Mouse (Mus musculus) lung, postnatal 25 days (tissue): ENCODE measurements around the gene Il16.

ENCODE experiments used
- DNase-seq: peaks from one replicate; pipeline ENCODE4 v3.0.0; 2022; ENCODE audit warnings: low spot score

The Il16 gene

GRCm38 (mm10) chr7:83643581-83643980 lies 101.9 kb downstream of the Il16 start:
- no peak for DNase-seq

- DNase-seq, result no peak
These were observed 104.4 kb downstream of the Il16 start for GRCm38 (mm10) chr7:83641163-83641562.

- DNase-seq, result no peak
These were observed 104.9 kb downstream of the Il16 start for GRCm38 (mm10) chr7:83640581-83640980.

- DNase-seq, result no peak
These were observed 106.4 kb downstream of the Il16 start for GRCm38 (mm10) chr7:83639084-83639483.

GRCm38 (mm10) chr7:83637781-83638583 lies 107.5 kb downstream of the Il16 start:
- DNase-seq, result no peak

- DNase-seq, result no peak
These were observed 109.1 kb downstream of the Il16 start for GRCm38 (mm10) chr7:83636425-83636824.

GRCm38 (mm10) chr7:83635726-83636125 lies 109.8 kb downstream of the Il16 start:
- DNase-seq, result no peak

GRCm38 (mm10) chr7:83633856-83634255 lies 111.7 kb downstream of the Il16 start:
- DNase-seq, result no peak

- DNase-seq, result no peak
These were observed 112.8 kb downstream of the Il16 start for GRCm38 (mm10) chr7:83632682-83633120.

- peak; percentile 95 for DNase-seq
These were observed 113.5 kb downstream of the Il16 start, which contains the start of gene Stard5 for GRCm38 (mm10) chr7:83631828-83632681. TSS of gene Stard5 (plus strand) at chr7:83631959.

- DNase-seq, result no peak
These were observed 114.3 kb downstream of the Il16 start for GRCm38 (mm10) chr7:83631073-83631827.

GRCm38 (mm10) chr7:83627369-83627768 lies 118.2 kb downstream of the Il16 start:
- no peak for DNase-seq

GRCm38 (mm10) chr7:83626557-83627257 lies 118.8 kb downstream of the Il16 start:
- no peak for DNase-seq

GRCm38 (mm10) chr7:83624065-83624464 lies 121.5 kb downstream of the Il16 start:
- DNase-seq, result no peak

- no peak for DNase-seq
These were observed 122.9 kb downstream of the Il16 start for GRCm38 (mm10) chr7:83622582-83622981.

- DNase-seq, result no peak
These were observed 126.8 kb downstream of the Il16 start for GRCm38 (mm10) chr7:83618709-83619108.

- no peak for DNase-seq
These were observed 129.3 kb downstream of the Il16 start for GRCm38 (mm10) chr7:83616268-83616667.

- no peak for DNase-seq
These were observed 129.7 kb downstream of the Il16 start for GRCm38 (mm10) chr7:83615815-83616214.

GRCm38 (mm10) chr7:83615272-83615671 lies 130.3 kb downstream of the Il16 start:
- DNase-seq, result no peak

- no peak for DNase-seq
These were observed 133.6 kb downstream of the Il16 start for GRCm38 (mm10) chr7:83611886-83612285.

- no peak for DNase-seq
These were observed 135.6 kb downstream of the Il16 start for GRCm38 (mm10) chr7:83609891-83610290.

- no peak for DNase-seq
These were observed 138.7 kb downstream of the Il16 start for GRCm38 (mm10) chr7:83606796-83607195.
